Mouse (Mus musculus): ENCODE data around the gene Fasn. TPM values are rescaled to one million over a fixed set of nuclear protein-coding genes. Genes with fewer than 3 reads are reported as not detected.

Gene Fasn
- polyA plus RNA-seq, 1 experiment from 2014 or later = 24.2 TPM

GRCm38 (mm10) chr11:120822831-120823550 is 1.4 kb downstream of the Fasn start:
- 1% methylated on average over 14 of the region's 14 CpGs for whole genome bisulfite sequencing (ENCODE audit: insufficient replicate concordance)
- ATAC-seq (ENCODE audit: low read depth) = no peak
- Histone ChIP-seq H3K27ac (ENCODE audit: low read length) (peak overlapping the region; percentile 83; the same call in 1 of the 2 replicates), H3K9ac (ENCODE audit: low read depth, low read length) (peak overlapping the region; percentile 82), H3K9me3 (replicated peaks; ENCODE audit: control insufficient read depth, low read length) (no peaks in the 10 kb centered on the region), H3K27me3 (ENCODE audit: control insufficient read depth, insufficient read depth, low read depth, low read length) (no peaks in the 10 kb centered on the region), H3K4me3 (ENCODE audit: low read depth, low read length) (peak overlapping the region; percentile 75), H3K4me1 (ENCODE audit: control insufficient read depth, low read depth, low read length) (peaks cover 31% of the 10 kb centered on the region), H3K36me3 (ENCODE audit: control insufficient read depth, insufficient read depth) (peaks cover 19% of the 10 kb centered on the region), H3K4me2 (ENCODE audit: low read depth, low read length) (peak overlapping the region; percentile 99)

GRCm38 (mm10) chr11:120822321-120822720 is 2.0 kb downstream of the Fasn start:
- Histone ChIP-seq H3K27ac (ENCODE audit: low read length) (no peak overlapping the region), H3K36me3 (ENCODE audit: control insufficient read depth, insufficient read depth) (peaks cover 19% of the 10 kb centered on the region), H3K27me3 (ENCODE audit: control insufficient read depth, insufficient read depth, low read depth, low read length) (no peaks in the 10 kb centered on the region), H3K4me1 (ENCODE audit: control insufficient read depth, low read depth, low read length) (peaks cover 31% of the 10 kb centered on the region), H3K4me3 (ENCODE audit: low read depth, low read length) (peak overlapping the region; percentile 75), H3K9ac (ENCODE audit: low read depth, low read length) (peak overlapping the region; percentile 17; the same call in 1 of the 2 replicates), H3K9me3 (replicated peaks; ENCODE audit: control insufficient read depth, low read length) (no peaks in the 10 kb centered on the region), H3K4me2 (ENCODE audit: low read depth, low read length) (peak overlapping the region; percentile 99)
- ATAC-seq (ENCODE audit: low read depth) = no peak
- 30% methylated on average over 4 of the region's 4 CpGs for WGBS (ENCODE audit: insufficient replicate concordance)

GRCm38 (mm10) chr11:120821076-120821922 is 3.0 kb downstream of the Fasn start:
- H3K9ac ChIP-seq (ENCODE audit: low read depth, low read length) = no peak overlapping the region
- no peaks in the 10 kb centered on the region for H3K9me3 ChIP-seq (replicated peaks; ENCODE audit: control insufficient read depth, low read length)
- no peaks in the 10 kb centered on the region for H3K27me3 ChIP-seq (ENCODE audit: control insufficient read depth, insufficient read depth, low read depth, low read length)
- peak overlapping the region; percentile 75 for H3K4me3 ChIP-seq (ENCODE audit: low read depth, low read length)
- peaks cover 31% of the 10 kb centered on the region for H3K4me1 ChIP-seq (ENCODE audit: control insufficient read depth, low read depth, low read length)
- H3K36me3 ChIP-seq (ENCODE audit: control insufficient read depth, insufficient read depth) = peaks cover 30% of the 10 kb centered on the region
- WGBS (ENCODE audit: insufficient replicate concordance) = 67% methylated on average over 14 of the region's 14 CpGs
- ATAC-seq (ENCODE audit: low read depth) = no peak
- H3K27ac ChIP-seq (ENCODE audit: low read length) = no peak overlapping the region
- peak overlapping the region; percentile 99 for H3K4me2 ChIP-seq (ENCODE audit: low read depth, low read length)

GRCm38 (mm10) chr11:120820546-120820945 is 3.8 kb downstream of the Fasn start:
- no peak overlapping the region for H3K4me3 ChIP-seq (ENCODE audit: low read depth, low read length)
- H3K27ac ChIP-seq (ENCODE audit: low read length) = no peak overlapping the region
- peaks cover 30% of the 10 kb centered on the region for H3K4me1 ChIP-seq (ENCODE audit: control insufficient read depth, low read depth, low read length)
- H3K9ac ChIP-seq (ENCODE audit: low read depth, low read length) = no peak overlapping the region
- ATAC-seq (ENCODE audit: low read depth) = no peak
- no peak overlapping the region for H3K4me2 ChIP-seq (ENCODE audit: low read depth, low read length)
- no peaks in the 10 kb centered on the region for H3K9me3 ChIP-seq (replicated peaks; ENCODE audit: control insufficient read depth, low read length)
- 84% methylated on average over 14 of the region's 14 CpGs for WGBS (ENCODE audit: insufficient replicate concordance)
- peaks cover 36% of the 10 kb centered on the region for H3K36me3 ChIP-seq (ENCODE audit: control insufficient read depth, insufficient read depth)
- H3K27me3 ChIP-seq (ENCODE audit: control insufficient read depth, insufficient read depth, low read depth, low read length) = no peaks in the 10 kb centered on the region

GRCm38 (mm10) chr11:120819556-120819955 is 4.8 kb downstream of the Fasn start:
- Histone ChIP-seq H3K4me3 (ENCODE audit: low read depth, low read length) (no peak overlapping the region), H3K27ac (ENCODE audit: low read length) (no peak overlapping the region), H3K9ac (ENCODE audit: low read depth, low read length) (no peak overlapping the region), H3K9me3 (replicated peaks; ENCODE audit: control insufficient read depth, low read length) (no peaks in the 10 kb centered on the region), H3K27me3 (ENCODE audit: control insufficient read depth, insufficient read depth, low read depth, low read length) (no peaks in the 10 kb centered on the region), H3K4me2 (ENCODE audit: low read depth, low read length) (no peak overlapping the region), H3K4me1 (ENCODE audit: control insufficient read depth, low read depth, low read length) (peaks cover 20% of the 10 kb centered on the region), H3K36me3 (ENCODE audit: control insufficient read depth, insufficient read depth) (peaks cover 46% of the 10 kb centered on the region)
- WGBS (ENCODE audit: insufficient replicate concordance) = 83% methylated on average over 6 of the region's 6 CpGs
- ATAC-seq (ENCODE audit: low read depth) = no peak

GRCm38 (mm10) chr11:120818251-120818650 is 6.1 kb downstream of the Fasn start:
- Histone ChIP-seq H3K4me3 (ENCODE audit: low read depth, low read length) (no peak overlapping the region), H3K9me3 (replicated peaks; ENCODE audit: control insufficient read depth, low read length) (no peaks in the 10 kb centered on the region), H3K4me1 (ENCODE audit: control insufficient read depth, low read depth, low read length) (peaks cover 16% of the 10 kb centered on the region), H3K27me3 (ENCODE audit: control insufficient read depth, insufficient read depth, low read depth, low read length) (no peaks in the 10 kb centered on the region), H3K36me3 (ENCODE audit: control insufficient read depth, insufficient read depth) (peaks cover 59% of the 10 kb centered on the region), H3K9ac (ENCODE audit: low read depth, low read length) (no peak overlapping the region), H3K27ac (ENCODE audit: low read length) (no peak overlapping the region), H3K4me2 (ENCODE audit: low read depth, low read length) (no peak overlapping the region)
- no peak for ATAC-seq (ENCODE audit: low read depth)
- 91% methylated on average over 13 of the region's 13 CpGs for WGBS (ENCODE audit: insufficient replicate concordance)

- peak; percentile 23; the same call in 1 of the 2 replicates for ATAC-seq (ENCODE audit: low read depth)
- Histone ChIP-seq H3K9ac (ENCODE audit: low read depth, low read length) (no peak overlapping the region), H3K9me3 (replicated peaks; ENCODE audit: control insufficient read depth, low read length) (no peaks in the 10 kb centered on the region), H3K4me1 (ENCODE audit: control insufficient read depth, low read depth, low read length) (peaks cover 13% of the 10 kb centered on the region), H3K4me2 (ENCODE audit: low read depth, low read length) (no peak overlapping the region), H3K27ac (ENCODE audit: low read length) (no peak overlapping the region), H3K36me3 (ENCODE audit: control insufficient read depth, insufficient read depth) (peaks cover 66% of the 10 kb centered on the region), H3K27me3 (ENCODE audit: control insufficient read depth, insufficient read depth, low read depth, low read length) (no peaks in the 10 kb centered on the region), H3K4me3 (ENCODE audit: low read depth, low read length) (no peak overlapping the region)
- WGBS (ENCODE audit: insufficient replicate concordance) = 74% methylated on average over 6 of the region's 6 CpGs
These were observed 7.0 kb downstream of the Fasn start for GRCm38 (mm10) chr11:120817358-120817757.

GRCm38 (mm10) chr11:120812068-120812467 is 12.3 kb downstream of the Fasn start:
- Histone ChIP-seq H3K4me1 (ENCODE audit: control insufficient read depth, low read depth, low read length) (no peaks in the 10 kb centered on the region), H3K27ac (ENCODE audit: low read length) (no peak overlapping the region), H3K4me3 (ENCODE audit: low read depth, low read length) (no peak overlapping the region), H3K9me3 (replicated peaks; ENCODE audit: control insufficient read depth, low read length) (no peaks in the 10 kb centered on the region), H3K4me2 (ENCODE audit: low read depth, low read length) (no peak overlapping the region), H3K9ac (ENCODE audit: low read depth, low read length) (no peak overlapping the region), H3K36me3 (ENCODE audit: control insufficient read depth, insufficient read depth) (peaks cover 91% of the 10 kb centered on the region), H3K27me3 (ENCODE audit: control insufficient read depth, insufficient read depth, low read depth, low read length) (no peaks in the 10 kb centered on the region)
- 88% methylated on average over 16 of the region's 16 CpGs for WGBS (ENCODE audit: insufficient replicate concordance)
- no peak for ATAC-seq (ENCODE audit: low read depth)

- Histone ChIP-seq H3K27me3 (ENCODE audit: control insufficient read depth, insufficient read depth, low read depth, low read length) (no peaks in the 10 kb centered on the region), H3K36me3 (ENCODE audit: control insufficient read depth, insufficient read depth) (peaks cover 54% of the 10 kb centered on the region), H3K9me3 (replicated peaks; ENCODE audit: control insufficient read depth, low read length) (no peaks in the 10 kb centered on the region), H3K27ac (ENCODE audit: low read length) (no peak overlapping the region), H3K4me2 (ENCODE audit: low read depth, low read length) (no peak overlapping the region), H3K4me3 (ENCODE audit: low read depth, low read length) (no peak overlapping the region), H3K4me1 (ENCODE audit: control insufficient read depth, low read depth, low read length) (no peaks in the 10 kb centered on the region), H3K9ac (ENCODE audit: low read depth, low read length) (no peak overlapping the region)
- no peak for ATAC-seq (ENCODE audit: low read depth)
- WGBS (ENCODE audit: insufficient replicate concordance) = 65% methylated on average over 12 of the region's 12 CpGs
These were observed 16.3 kb downstream of the Fasn start for GRCm38 (mm10) chr11:120808010-120808409.

All from liver, embryonic 16.5 days (tissue).